Mouse (Mus musculus) midbrain, embryonic 14.5 days (tissue): Measurements from ENCODE around the gene AI464131. TPM values are rescaled to one million over a fixed set of nuclear protein-coding genes. Genes with fewer than 3 reads are reported as not detected.

Source experiments
- ATAC-seq: fragments of 200-750 bp; cut with Nextera tagmentation; 2 replicates; pipeline ENCODE4 v1.8.0; 2017; ENCODE audit warnings: moderate number of reproducible peaks, moderate library complexity; ENCODE audit not compliant: low FRiP score, low TSS enrichment
- DNase-seq: peaks from one replicate; pipeline ENCODE4 v3.0.0-alpha.2; 2015
- H3K27ac ChIP-seq: fragments of 300-500 bp; sonication (generic); replicated peaks from 2 replicates; pipeline ENCODE4 v1.5.1; 2014; ENCODE audit warnings: mild to moderate bottlenecking, low read depth, low read length, moderate library complexity
- H3K27me3 ChIP-seq: fragments of 300-500 bp; sonication (generic); 2 replicates; pipeline ENCODE4 v1.6.1; 2014; ENCODE audit warnings: low read length, control low read depth, mixed read lengths; ENCODE audit not compliant: control insufficient read depth, insufficient read depth
- H3K36me3 ChIP-seq: fragments of 300-500 bp; sonication (generic); 2 replicates; pipeline ENCODE4 v1.6.1; 2014; ENCODE audit warnings: low read length, control low read depth; ENCODE audit not compliant: control insufficient read depth, insufficient read depth
- H3K4me1 ChIP-seq: fragments of 300-500 bp; sonication (generic); 2 replicates; pipeline ENCODE4 v1.6.1; 2014; ENCODE audit warnings: mild to moderate bottlenecking, antibody characterized with exemption, low read length, control low read depth; ENCODE audit not compliant: control insufficient read depth, insufficient read depth
- H3K4me2 ChIP-seq: fragments of 300-500 bp; sonication (generic); 2 replicates; pipeline ENCODE4 v1.6.1; 2014; ENCODE audit warnings: mild to moderate bottlenecking, low read length, moderate library complexity
- H3K4me3 ChIP-seq: fragments of 300-500 bp; sonication (generic); replicated peaks from 2 replicates; pipeline ENCODE4 v1.5.1; 2014; ENCODE audit warnings: low read depth, low read length
- H3K9ac ChIP-seq: fragments of 300-500 bp; sonication (generic); replicated peaks from 2 replicates; pipeline ENCODE4 v1.6.1; 2014; ENCODE audit warnings: mild to moderate bottlenecking, low read length, moderate library complexity
- H3K9me3 ChIP-seq: fragments of 300-500 bp; sonication (generic); 2 replicates; pipeline ENCODE4 v1.6.1; 2016; ENCODE audit warnings: low read length, control low read depth, mixed read lengths; ENCODE audit not compliant: control insufficient read depth
- WGBS: fragments of 180-500 bp; shearing (Covaris S2); extraction: QIAGEN DNeasy Blood & Tissue Kit; methylation state at CpG from one replicate; pipeline ENCODE4 v1.1.7; 2014; 5-methylcytosine and 5-hydroxymethylcytosine counted together
- polyA plus RNA-seq: library from polyadenylated mRNA; unstranded; fragments of >200 nt; fragmentation: Nextera tagmentation; extraction: Ambion mirVana; gene quantifications from 2 replicates; pipeline ENCODE4 v1.2.1, GENCODE M21; 2014

The AI464131 gene
- polyA plus RNA-seq, 1 experiment from 2014 or later = 8.0 TPM

DNA sequence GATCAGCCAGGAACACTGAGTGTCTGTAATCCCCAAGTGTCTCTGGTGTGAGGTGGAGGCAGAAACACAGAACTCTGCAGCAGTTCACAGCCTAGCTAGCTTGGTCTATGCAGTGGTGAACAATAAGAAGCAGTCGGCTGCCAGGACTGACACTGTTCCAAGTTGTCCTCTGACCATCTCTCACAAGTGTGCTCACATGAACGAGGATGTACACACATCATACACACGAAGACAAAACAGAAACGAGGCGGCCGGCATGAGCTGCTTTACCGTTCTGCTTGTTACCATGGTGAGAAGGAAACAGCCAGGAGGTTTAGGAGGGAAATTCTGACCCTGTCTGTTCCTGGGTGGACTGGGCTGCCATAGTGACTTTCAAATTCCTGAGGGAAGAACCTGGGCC lies 23.7 kb upstream of the AI464131 start:
- H3K36me3 ChIP-seq = peaks cover 3% of the 10 kb centered on the region; the same call in 1 of the 2 replicates
- 2% methylated on average over 7 of the region's 7 CpGs for WGBS
- H3K27me3 ChIP-seq = no peaks in the 10 kb centered on the region
- ATAC-seq = no peak
- H3K27ac ChIP-seq = peak overlapping the region; percentile 65
- peak; percentile 57 for DNase-seq
- peak overlapping the region; percentile 25; the same call in 1 of the 2 replicates for H3K9ac ChIP-seq
- H3K9me3 ChIP-seq = no peaks in the 10 kb centered on the region
- peaks cover 41% of the 10 kb centered on the region for H3K4me1 ChIP-seq
- H3K4me3 ChIP-seq = no peak overlapping the region
- peak overlapping the region; percentile 21; the same call in 1 of the 2 replicates for H3K4me2 ChIP-seq

DNA sequence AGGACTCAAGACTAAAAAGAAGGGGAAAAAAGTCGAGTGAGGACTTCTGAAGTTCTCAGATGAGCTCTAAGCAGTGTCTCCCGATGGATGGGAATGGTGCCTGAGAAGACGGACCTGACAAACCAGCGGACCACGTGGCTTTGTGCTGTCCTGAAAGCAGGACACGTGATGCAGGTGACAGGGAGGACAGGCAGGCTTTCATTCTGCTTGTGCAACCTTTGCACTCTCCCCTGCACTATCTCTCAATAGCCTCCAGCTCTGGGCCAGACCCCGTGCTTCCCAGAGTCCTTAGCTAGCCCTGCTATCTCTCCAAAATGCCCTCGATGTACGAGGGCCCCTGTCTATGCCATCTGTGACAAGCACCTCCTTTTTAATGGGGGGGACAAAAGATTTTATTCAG lies 22.0 kb upstream of the AI464131 start:
- DNase-seq = no peak
- Histone ChIP-seq H3K27ac (no peak overlapping the region), H3K27me3 (no peaks in the 10 kb centered on the region), H3K9me3 (no peaks in the 10 kb centered on the region), H3K36me3 (peaks cover 14% of the 10 kb centered on the region), H3K9ac (no peak overlapping the region), H3K4me3 (no peak overlapping the region), H3K4me1 (peaks cover 32% of the 10 kb centered on the region), H3K4me2 (no peak overlapping the region)
- ATAC-seq = no peak
- WGBS = 73% methylated on average over 9 of the region's 9 CpGs

DNA sequence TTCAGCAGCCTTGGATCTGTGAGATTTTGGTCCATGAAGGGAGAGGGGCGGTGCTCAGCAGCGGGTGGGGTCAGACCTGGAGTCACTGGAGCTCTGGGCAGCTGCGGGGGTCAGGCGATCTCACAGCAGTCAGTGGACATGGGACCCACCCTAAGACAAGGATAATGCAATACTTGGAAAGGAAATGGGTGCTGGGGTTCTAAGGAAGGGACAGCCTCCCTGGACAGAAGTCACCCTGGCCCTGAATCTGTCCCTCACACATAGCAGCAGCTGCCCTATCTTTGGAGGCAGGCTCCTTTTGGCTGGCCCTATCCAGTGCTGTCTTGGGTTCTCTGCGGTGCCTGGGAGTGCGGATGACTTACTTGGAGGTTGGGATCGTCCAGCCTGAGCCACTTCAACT lies 21.0 kb upstream of the AI464131 start:
- Histone ChIP-seq H3K4me1 (peaks cover 28% of the 10 kb centered on the region), H3K9me3 (no peaks in the 10 kb centered on the region), H3K4me2 (no peak overlapping the region), H3K27ac (no peak overlapping the region), H3K27me3 (no peaks in the 10 kb centered on the region), H3K4me3 (no peak overlapping the region), H3K36me3 (peaks cover 19% of the 10 kb centered on the region), H3K9ac (no peak overlapping the region)
- WGBS = 82% methylated on average over 7 of the region's 7 CpGs
- ATAC-seq (no peak), DNase-seq (no peak)

DNA sequence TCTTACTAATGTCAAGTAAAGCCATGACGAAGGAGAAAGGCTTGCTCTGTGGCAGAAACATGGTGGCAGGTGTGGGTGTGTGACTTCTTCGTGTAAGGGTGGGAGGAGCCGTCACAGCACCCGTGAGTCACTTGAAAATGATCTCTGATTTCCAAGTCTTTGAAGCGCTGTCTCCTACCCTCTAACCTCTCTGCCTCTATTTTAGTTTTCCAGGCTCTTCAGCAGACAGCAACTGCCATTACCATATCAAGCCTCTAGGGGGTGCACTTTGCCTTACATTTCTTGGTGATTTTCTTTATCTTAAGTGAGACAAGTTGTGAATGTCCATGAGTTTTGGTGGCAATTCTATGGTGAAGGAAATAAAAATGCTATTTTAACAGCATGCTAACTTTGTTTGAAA lies 19.9 kb upstream of the AI464131 start:
- H3K27ac ChIP-seq = no peak overlapping the region
- 48% methylated on average over 5 of the region's 5 CpGs for WGBS
- H3K9me3 ChIP-seq = no peaks in the 10 kb centered on the region
- no peak overlapping the region for H3K4me2 ChIP-seq
- H3K4me1 ChIP-seq = peaks cover 18% of the 10 kb centered on the region
- H3K27me3 ChIP-seq = no peaks in the 10 kb centered on the region
- H3K9ac ChIP-seq = no peak overlapping the region
- DNase-seq (peak; percentile 85), ATAC-seq (no peak)
- H3K4me3 ChIP-seq = no peak overlapping the region
- peaks cover 26% of the 10 kb centered on the region for H3K36me3 ChIP-seq

DNA sequence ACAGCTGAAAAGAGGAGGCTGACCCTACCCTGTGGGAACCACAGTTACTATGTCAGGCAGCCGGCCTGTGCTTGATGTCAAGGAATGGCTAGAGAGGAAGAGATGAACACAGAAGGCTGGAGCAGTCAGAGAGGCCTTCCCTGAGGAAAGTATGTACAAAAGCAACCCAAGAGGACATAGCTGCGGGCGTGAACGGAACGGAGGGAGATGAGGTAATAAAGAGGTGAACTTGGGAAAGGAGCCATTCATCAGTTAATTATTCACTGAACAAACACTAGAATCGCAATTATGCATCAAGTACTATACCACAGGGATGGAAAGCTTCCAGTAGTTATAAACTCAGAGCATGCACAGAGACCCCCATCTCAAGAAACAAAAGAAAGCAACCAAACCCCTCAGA lies 19.3 kb upstream of the AI464131 start:
- no peak overlapping the region for H3K4me3 ChIP-seq
- peaks cover 26% of the 10 kb centered on the region for H3K36me3 ChIP-seq
- WGBS = 76% methylated on average over 6 of the region's 6 CpGs
- H3K4me2 ChIP-seq = no peak overlapping the region
- no peak overlapping the region for H3K9ac ChIP-seq
- DNase-seq = no peak
- H3K27ac ChIP-seq = no peak overlapping the region
- H3K9me3 ChIP-seq = no peaks in the 10 kb centered on the region
- peaks cover 11% of the 10 kb centered on the region for H3K4me1 ChIP-seq
- no peak for ATAC-seq
- H3K27me3 ChIP-seq = no peaks in the 10 kb centered on the region

DNA sequence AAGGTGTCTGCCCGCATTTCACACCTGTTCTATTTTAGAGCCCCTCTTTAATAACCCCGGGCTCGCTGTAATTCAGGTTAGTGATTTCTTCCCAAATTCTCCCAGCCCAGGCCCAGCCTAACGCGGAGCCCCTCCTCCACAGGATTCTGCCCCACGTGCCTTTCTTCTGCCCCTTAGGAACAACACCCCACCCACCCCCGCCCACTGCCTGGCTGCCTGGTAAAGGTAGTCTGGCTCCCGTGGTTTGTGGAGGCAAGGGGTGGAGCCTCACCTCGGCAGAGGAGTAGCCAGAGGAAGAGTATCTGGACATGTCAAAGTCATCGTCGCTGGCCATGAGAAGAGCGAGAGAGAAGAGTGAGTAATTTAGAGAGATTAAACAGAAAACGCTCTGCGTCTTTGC lies 17.8 kb upstream of the AI464131 start:
- H3K4me1 ChIP-seq = no peaks in the 10 kb centered on the region
- H3K9ac ChIP-seq = no peak overlapping the region
- 48% methylated on average over 14 of the region's 14 CpGs for WGBS
- no peaks in the 10 kb centered on the region for H3K27me3 ChIP-seq
- H3K4me3 ChIP-seq = no peak overlapping the region
- no peak overlapping the region for H3K4me2 ChIP-seq
- peaks cover 26% of the 10 kb centered on the region for H3K36me3 ChIP-seq
- no peak overlapping the region for H3K27ac ChIP-seq
- no peak for DNase-seq
- no peak for ATAC-seq
- no peaks in the 10 kb centered on the region for H3K9me3 ChIP-seq

DNA sequence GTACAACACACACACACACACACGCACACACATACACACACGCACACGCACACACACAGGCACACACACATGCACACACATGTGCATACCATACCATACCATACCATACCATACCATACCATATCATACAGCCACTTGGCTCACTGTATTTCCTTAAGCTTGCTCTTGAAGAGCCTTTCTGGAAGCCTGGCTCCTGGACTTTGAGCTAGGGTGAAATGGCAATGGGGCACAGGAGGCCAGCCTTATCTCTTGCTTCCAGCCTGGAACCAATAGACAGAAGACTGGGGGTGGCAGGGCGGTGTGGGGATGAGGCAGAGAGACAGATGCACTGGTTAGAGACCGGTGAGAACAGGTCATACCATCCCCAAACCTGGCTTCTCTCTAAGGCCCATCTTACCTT lies 16.3 kb upstream of the AI464131 start:
- Histone ChIP-seq H3K4me2 (no peak overlapping the region), H3K9me3 (no peaks in the 10 kb centered on the region)
- WGBS = 95% methylated on average over 5 of the region's 5 CpGs

DNA sequence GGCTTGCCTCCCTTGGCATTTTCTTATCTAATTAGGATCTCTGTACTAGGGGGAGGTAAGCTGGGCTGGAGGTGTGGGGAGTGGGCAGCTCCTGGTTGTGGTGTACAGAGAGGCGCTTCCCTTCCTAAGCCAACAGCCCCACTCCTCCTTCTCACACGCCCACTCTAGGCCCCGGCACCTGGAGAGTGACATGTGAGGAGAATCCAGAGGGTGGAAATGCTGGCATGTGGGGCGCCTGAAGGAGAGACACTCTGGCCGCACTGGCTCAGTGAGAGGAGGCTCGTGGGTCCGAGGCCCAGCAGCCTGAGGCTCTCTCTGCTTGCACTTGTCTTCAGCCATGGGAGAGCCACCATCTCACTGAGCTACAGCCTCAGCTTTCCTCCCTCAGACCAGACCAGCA lies 15.5 kb upstream of the AI464131 start:
- Histone ChIP-seq H3K36me3 (peaks cover 26% of the 10 kb centered on the region), H3K9ac (no peak overlapping the region), H3K27me3 (no peaks in the 10 kb centered on the region)

More for the DNA sequence above, 16.3 kb upstream of the AI464131 start:
- ATAC-seq (no peak), DNase-seq (no peak)
- Histone ChIP-seq H3K4me1 (no peaks in the 10 kb centered on the region), H3K27me3 (no peaks in the 10 kb centered on the region), H3K4me3 (no peak overlapping the region), H3K27ac (no peak overlapping the region), H3K36me3 (peaks cover 26% of the 10 kb centered on the region), H3K9ac (no peak overlapping the region)

DNA sequence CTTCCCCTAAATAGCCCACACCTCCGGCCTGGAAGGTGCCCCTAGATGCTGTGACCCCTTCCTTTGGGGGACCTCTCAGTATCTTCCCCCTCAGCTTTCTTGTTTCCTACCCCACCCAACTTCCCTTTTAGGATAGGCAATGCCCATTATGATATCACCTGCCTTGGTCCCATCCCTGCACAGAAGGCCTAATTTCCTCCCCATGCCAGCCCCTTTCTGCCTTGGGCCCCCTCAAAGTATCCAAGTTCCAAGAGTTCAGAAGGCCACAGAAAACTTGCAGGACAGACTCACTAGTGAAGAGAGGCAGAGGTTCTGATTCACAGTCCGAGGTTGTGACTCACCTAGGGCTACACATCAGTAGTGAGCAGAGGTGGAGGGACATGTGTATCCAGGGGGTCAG lies 14.4 kb upstream of the AI464131 start, which contains the start of gene 1110017D15Rik:
Gene 1110017D15Rik, minus strand, starts transcription at position 101 of the 400 bp plus-strand sequence.
- Histone ChIP-seq H3K9me3 (no peaks in the 10 kb centered on the region), H3K27ac (no peak within 1 kb of the TSS), H3K36me3 (peaks cover 26% of the 10 kb centered on the region), H3K9ac (no peak within 1 kb of the TSS), H3K4me2 (no peak within 1 kb of the TSS), H3K27me3 (no peaks in the 10 kb centered on the region), H3K4me3 (no peak within 1 kb of the TSS), H3K4me1 (peaks cover 9% of the 10 kb centered on the region; the same call in 1 of the 2 replicates)
- WGBS = 95% methylated on average over 2 of the region's 2 CpGs
- ATAC-seq = no peak
- no peak for DNase-seq

More for the DNA sequence above, 15.5 kb upstream of the AI464131 start:
- ATAC-seq (no peak), DNase-seq (no peak)
- H3K9me3 ChIP-seq = no peaks in the 10 kb centered on the region
- H3K4me3 ChIP-seq = no peak overlapping the region
- H3K4me1 ChIP-seq = peaks cover 6% of the 10 kb centered on the region; the same call in 1 of the 2 replicates
- no peak overlapping the region for H3K4me2 ChIP-seq
- no peak overlapping the region for H3K27ac ChIP-seq
- WGBS = 85% methylated on average over 7 of the region's 7 CpGs
